Mouse (Mus musculus) liver, embryonic 16.5 days (tissue): Measurements from ENCODE around the gene Cd59b. TPM values are rescaled to one million over a fixed set of nuclear protein-coding genes. Genes with fewer than 3 reads are reported as not detected.

Source experiments
- ATAC-seq: fragments of 200-750 bp; cut with Nextera tagmentation; 2 replicates; pipeline ENCODE4 v1.8.0; 2017; ENCODE audit warnings: low read depth, mild to moderate bottlenecking, moderate number of reproducible peaks, moderate library complexity
- H3K27ac ChIP-seq: fragments of 300-500 bp; sonication (generic); 2 replicates; pipeline ENCODE4 v1.5.1; 2014; ENCODE audit warnings: mild to moderate bottlenecking, low read length
- H3K27me3 ChIP-seq: fragments of 300-500 bp; sonication (generic); 2 replicates; pipeline ENCODE4 v1.6.1; 2014; ENCODE audit warnings: low read depth, low read length, mixed read lengths; ENCODE audit not compliant: control insufficient read depth, insufficient read depth
- H3K36me3 ChIP-seq: fragments of 300-500 bp; sonication (generic); 2 replicates; pipeline ENCODE4 v1.6.1; 2014; ENCODE audit warnings: mild to moderate bottlenecking; ENCODE audit not compliant: control insufficient read depth, insufficient read depth
- H3K4me1 ChIP-seq: fragments of 300-500 bp; sonication (generic); 2 replicates; pipeline ENCODE4 v1.6.1; 2014; ENCODE audit warnings: low read depth, low read length, mixed read lengths; ENCODE audit not compliant: control insufficient read depth
- H3K4me2 ChIP-seq: fragments of 300-500 bp; sonication (generic); 2 replicates; pipeline ENCODE4 v1.6.1; 2014; ENCODE audit warnings: low read depth, low read length, mixed read lengths
- H3K4me3 ChIP-seq: fragments of 300-500 bp; sonication (generic); 2 replicates; pipeline ENCODE4 v1.5.1; 2014; ENCODE audit warnings: low read depth, mild to moderate bottlenecking, low read length
- H3K9ac ChIP-seq: fragments of 300-500 bp; sonication (generic); 2 replicates; pipeline ENCODE4 v1.6.1; 2014; ENCODE audit warnings: low read depth, low read length
- H3K9me3 ChIP-seq: fragments of 300-500 bp; sonication (generic); replicated peaks from 2 replicates; pipeline ENCODE4 v1.6.1; 2016; ENCODE audit warnings: low read length; ENCODE audit not compliant: control insufficient read depth
- WGBS: fragments of 180-500 bp; shearing (Covaris S2); extraction: QIAGEN DNeasy Blood & Tissue Kit; methylation state at CpG from one replicate; pipeline ENCODE4 v1.1.7; 2014; ENCODE audit not compliant: insufficient replicate concordance; 5-methylcytosine and 5-hydroxymethylcytosine counted together
- polyA plus RNA-seq: library from polyadenylated mRNA; unstranded; fragments of >200 nt; fragmentation: Nextera tagmentation; extraction: Ambion mirVana; gene quantifications from 2 replicates; pipeline ENCODE4 v1.2.1, GENCODE M21; 2015

Cd59b gene
- 9.7 and 11.0 TPM in 2 replicates for polyA plus RNA-seq

- peak; percentile 96 for ATAC-seq
- WGBS: 9% methylated on average over 13 of the region's 13 CpGs
- Histone ChIP-seq H3K27ac (peak within 1 kb of the TSS; percentile 87), H3K36me3 (no peaks in the 10 kb centered on the region), H3K4me2 (peak within 1 kb of the TSS; percentile 77), H3K4me1 (peaks cover 17% of the 10 kb centered on the region), H3K4me3 (peak within 1 kb of the TSS; percentile 70), H3K9ac (peak within 1 kb of the TSS; percentile 67), H3K27me3 (no peaks in the 10 kb centered on the region), H3K9me3 (no peaks in the 10 kb centered on the region)
Measured at GRCm38 (mm10) chr2:104069704-104070185, at the start of gene Cd59b. Gene Cd59b, plus strand, starts transcription at chr2:104069849.

DNA sequence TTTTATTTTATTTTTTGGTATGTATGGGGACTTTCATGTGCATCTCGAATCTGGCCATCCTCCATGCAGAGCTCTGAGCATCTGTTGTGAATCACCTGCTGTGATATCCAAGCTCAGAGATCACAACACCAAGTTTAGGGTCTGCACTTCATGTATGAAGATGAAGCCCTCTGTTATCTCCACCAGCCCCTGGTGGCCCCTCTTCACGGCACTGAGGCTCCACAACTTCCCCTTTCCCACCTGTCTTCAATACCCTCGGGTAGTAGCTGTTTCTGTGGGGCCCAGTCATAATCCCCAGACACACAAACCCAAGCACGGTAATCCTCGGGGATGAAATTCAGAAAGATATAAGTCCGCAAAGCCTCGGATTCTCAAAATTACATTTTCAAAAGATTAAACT lies 46.6 kb upstream of the Cd59b start:
- no peaks in the 10 kb centered on the region for H3K9me3 ChIP-seq
- H3K36me3 ChIP-seq: no peaks in the 10 kb centered on the region
- no peak overlapping the region for H3K9ac ChIP-seq
- H3K4me1 ChIP-seq: peaks cover 4% of the 10 kb centered on the region; the same call in 1 of the 2 replicates
- no peak for ATAC-seq
- WGBS: 56% methylated on average over 7 of the region's 7 CpGs
- H3K4me2 ChIP-seq: no peak overlapping the region
- H3K27me3 ChIP-seq: no peaks in the 10 kb centered on the region
- H3K27ac ChIP-seq: no peak overlapping the region
- no peak overlapping the region for H3K4me3 ChIP-seq

GRCm38 (mm10) chr2:104024656-104025055 lies 45.0 kb upstream of the Cd59b start:
- Histone ChIP-seq H3K9ac (no peak overlapping the region), H3K27ac (no peak overlapping the region), H3K4me3 (no peak overlapping the region), H3K4me2 (no peak overlapping the region), H3K36me3 (no peaks in the 10 kb centered on the region), H3K4me1 (peaks cover 6% of the 10 kb centered on the region), H3K9me3 (no peaks in the 10 kb centered on the region), H3K27me3 (no peaks in the 10 kb centered on the region)
- 80% methylated on average over 4 of the region's 4 CpGs for WGBS
- ATAC-seq: no peak

- 2% methylated on average over 44 of the region's 44 CpGs for WGBS
- H3K4me1 ChIP-seq: peaks cover 15% of the 10 kb centered on the region
- peak within 1 kb of the TSS; percentile 99 for H3K4me3 ChIP-seq
- H3K9me3 ChIP-seq: no peaks in the 10 kb centered on the region
- no peaks in the 10 kb centered on the region for H3K27me3 ChIP-seq
- peaks cover 10% of the 10 kb centered on the region for H3K36me3 ChIP-seq
- H3K9ac ChIP-seq: peak within 1 kb of the TSS; percentile 99
- H3K27ac ChIP-seq: peak within 1 kb of the TSS; percentile 92
- peak; percentile 95 for ATAC-seq
- peak within 1 kb of the TSS; percentile 78 for H3K4me2 ChIP-seq
Measured at GRCm38 (mm10) chr2:104027458-104028138, 42.1 kb upstream of the Cd59b start, which contains the start of gene Fbxo3. Gene Fbxo3, plus strand, starts transcription at chr2:104027721.

GRCm38 (mm10) chr2:104028139-104028723 lies 41.4 kb upstream of the Cd59b start, which contains the start of gene 4931422A03Rik:
Gene 4931422A03Rik, minus strand, starts transcription at chr2:104028361.
- H3K27ac ChIP-seq: peak within 1 kb of the TSS; percentile 92
- ATAC-seq: peak; percentile 38

DNA sequence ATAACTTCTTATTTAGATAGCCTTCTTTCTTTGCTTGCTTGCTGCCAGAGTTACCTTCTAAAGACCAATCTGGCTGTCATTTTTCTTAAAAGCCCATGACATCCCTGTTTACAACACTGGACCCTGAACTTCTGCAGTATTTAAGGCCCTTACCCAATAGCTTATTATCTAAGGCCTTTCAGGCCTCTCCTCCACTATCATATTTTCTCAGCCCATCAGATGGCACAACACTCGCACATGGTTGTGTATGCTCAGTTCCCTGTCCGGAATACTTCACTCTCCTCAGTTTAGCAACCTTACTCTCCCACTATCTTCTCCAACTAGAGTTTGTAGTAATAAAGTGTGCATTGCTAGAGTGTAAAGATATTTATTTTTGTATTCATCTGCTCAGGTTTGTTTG lies 40.6 kb upstream of the Cd59b start:
- peak; percentile 62 for ATAC-seq
- 12% methylated on average over 2 of the region's 2 CpGs for WGBS
- H3K4me3 ChIP-seq: peak overlapping the region; percentile 99
- H3K4me2 ChIP-seq: peak overlapping the region; percentile 78
- H3K4me1 ChIP-seq: peaks cover 15% of the 10 kb centered on the region
- peak overlapping the region; percentile 92 for H3K27ac ChIP-seq
- H3K36me3 ChIP-seq: peaks cover 17% of the 10 kb centered on the region
- peak overlapping the region; percentile 99 for H3K9ac ChIP-seq
- H3K9me3 ChIP-seq: no peaks in the 10 kb centered on the region
- H3K27me3 ChIP-seq: no peaks in the 10 kb centered on the region

More at GRCm38 (mm10) chr2:104028139-104028723, 41.4 kb upstream of the Cd59b start, which contains the start of gene 4931422A03Rik:
- H3K4me2 ChIP-seq: peak within 1 kb of the TSS; percentile 78
- peaks cover 15% of the 10 kb centered on the region for H3K4me1 ChIP-seq
- no peaks in the 10 kb centered on the region for H3K9me3 ChIP-seq
- H3K4me3 ChIP-seq: peak within 1 kb of the TSS; percentile 99
- peak within 1 kb of the TSS; percentile 99 for H3K9ac ChIP-seq
- H3K27me3 ChIP-seq: no peaks in the 10 kb centered on the region
- peaks cover 10% of the 10 kb centered on the region for H3K36me3 ChIP-seq
- under 1% methylated on average over 31 of the region's 32 CpGs for WGBS

GRCm38 (mm10) chr2:104030381-104030780 lies 39.3 kb upstream of the Cd59b start:
- no peak for ATAC-seq
- Histone ChIP-seq H3K27ac (no peak overlapping the region), H3K9ac (no peak overlapping the region), H3K4me2 (peak overlapping the region; percentile 78; the same call in 1 of the 2 replicates), H3K9me3 (no peaks in the 10 kb centered on the region), H3K4me3 (no peak overlapping the region), H3K27me3 (no peaks in the 10 kb centered on the region), H3K36me3 (peaks cover 26% of the 10 kb centered on the region), H3K4me1 (peaks cover 18% of the 10 kb centered on the region)
- WGBS: 66% methylated on average over 3 of the region's 3 CpGs

- H3K36me3 ChIP-seq: peaks cover 31% of the 10 kb centered on the region
Measured at GRCm38 (mm10) chr2:104032056-104032455, 37.6 kb upstream of the Cd59b start.

More at GRCm38 (mm10) chr2:104032056-104032455, 37.6 kb upstream of the Cd59b start:
- H3K27ac ChIP-seq: no peak overlapping the region
- no peaks in the 10 kb centered on the region for H3K9me3 ChIP-seq
- ATAC-seq: no peak
- H3K4me3 ChIP-seq: no peak overlapping the region
- H3K4me2 ChIP-seq: no peak overlapping the region
- H3K9ac ChIP-seq: no peak overlapping the region
- H3K4me1 ChIP-seq: peaks cover 18% of the 10 kb centered on the region
- 81% methylated on average over 3 of the region's 3 CpGs for WGBS
- no peaks in the 10 kb centered on the region for H3K27me3 ChIP-seq
